Mouse (Mus musculus) bone marrow, adult 2 months (tissue): ENCODE measurements around the gene Upf3a. TPM values are rescaled to one million over a fixed set of nuclear protein-coding genes. Genes with fewer than 3 reads are reported as not detected.
"Not testable (repeated sequence)": the region's sequence is repeated elsewhere in the genome, so short reads cannot be mapped to it uniquely, and the experiment has no call there.

Experiments used
- H3K27ac ChIP-seq: fragments of 200-500 bp; 2 replicates; pipeline ENCODE4 v1.5.1; 2012; ENCODE audit warnings: low read depth, mild to moderate bottlenecking, control low read depth, inconsistent platforms, low read length; ENCODE audit not compliant: control insufficient read depth, poor library complexity, insufficient read depth
- H3K4me1 ChIP-seq: fragments of 200-500 bp; 2 replicates; pipeline ENCODE4 v1.6.1; 2011; ENCODE audit warnings: low read length; ENCODE audit not compliant: control insufficient read depth, insufficient read depth
- H3K4me3 ChIP-seq: fragments of 200-500 bp; replicated peaks from 2 replicates; pipeline ENCODE3; 2011; ENCODE audit warnings: mild to moderate bottlenecking, low read depth, low read length, control low read depth; ENCODE audit not compliant: control insufficient read depth
- CTCF ChIP-seq: fragments of 200-500 bp; IDR thresholded peaks from 2 replicates; pipeline ENCODE4 v1.5.1; 2011; ENCODE audit warnings: low read length, control low read depth; ENCODE audit not compliant: control insufficient read depth, insufficient read depth
- POLR2A ChIP-seq: fragments of 200-500 bp; IDR thresholded peaks from 2 replicates; pipeline ENCODE4 v1.6.1; 2011; ENCODE audit warnings: low read depth, mild to moderate bottlenecking, control low read depth, low read length, borderline replicate concordance; ENCODE audit not compliant: control insufficient read depth
- WGBS: fragments of 180-500 bp; shearing (Covaris S2); methylation state at CpG from one replicate; pipeline ENCODE4 v1.1.7; 2018; 5-methylcytosine and 5-hydroxymethylcytosine counted together
- polyA plus RNA-seq: library from polyadenylated mRNA; stranded (reverse); fragments of >200 nt; gene quantifications from 2 replicates; pipeline ENCODE4 v1.2.4, GENCODE M21; 2011; ENCODE audit warnings: low replicate concordance; ENCODE audit not compliant: missing spikeins, insufficient read depth, insufficient read length

Upf3a gene
- polyA plus RNA-seq, 1 experiment: 19.9 TPM

DNA sequence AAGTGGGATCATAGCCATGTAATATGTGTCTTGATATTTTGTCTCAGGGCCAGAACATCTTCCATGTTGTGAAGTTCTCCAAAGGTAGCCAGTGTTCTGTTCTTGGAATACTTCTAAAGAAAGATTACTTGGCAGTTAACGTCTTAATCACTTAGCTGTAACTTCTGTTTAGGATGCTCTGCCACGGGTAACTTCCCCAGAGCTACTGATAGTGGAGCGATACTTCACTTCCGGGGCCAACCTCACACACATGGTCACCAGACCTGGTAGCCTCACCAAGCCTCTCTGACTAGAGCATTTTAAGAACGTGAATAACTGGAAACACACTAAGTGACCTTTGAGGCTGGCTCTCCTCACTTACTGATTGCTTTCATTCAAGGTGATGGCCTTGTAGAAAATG, 14.2 kb downstream of the Upf3a start:
- no peak for TF ChIP-seq POLR2A
- Histone ChIP-seq H3K27ac (no peak overlapping the region), H3K4me3 (no peak overlapping the region), H3K4me1 (no peaks in the 10 kb centered on the region)
- WGBS: 83% methylated on average over 5 of the region's 5 CpGs

DNA sequence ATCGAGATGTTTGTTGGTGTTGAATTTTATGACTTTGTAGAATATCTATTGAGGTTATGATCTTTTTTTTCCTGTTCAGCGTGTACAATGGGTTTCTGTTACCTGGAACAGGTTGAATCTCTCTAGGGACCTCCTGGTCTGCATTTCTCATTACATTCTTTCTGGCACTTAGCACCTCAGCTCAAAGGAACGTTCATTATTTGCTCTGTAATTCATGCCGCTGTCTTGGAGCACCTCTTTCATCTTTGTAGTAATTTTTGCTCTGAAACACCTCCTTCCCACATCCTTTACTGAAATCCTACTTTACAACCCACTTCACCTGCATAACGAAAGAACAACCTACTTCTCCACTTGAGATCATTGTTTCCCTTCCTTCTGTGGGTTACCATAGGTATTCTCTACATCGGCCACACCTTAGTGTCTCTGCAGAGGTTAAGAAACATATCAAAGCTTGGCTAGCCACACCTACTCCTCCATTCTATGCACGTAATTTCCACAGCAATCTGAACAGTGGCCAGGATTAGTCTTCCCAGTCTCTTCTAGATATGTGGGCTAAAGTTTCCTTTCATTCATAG, 43.3 kb downstream of the Upf3a start:
- Histone ChIP-seq H3K4me3 (no peak overlapping the region), H3K4me1 (no peaks in the 10 kb centered on the region), H3K27ac (no peak overlapping the region)
- WGBS: 64% methylated on average over 7 of the region's 7 CpGs
- TF ChIP-seq CTCF (no peak), POLR2A (no peak)

DNA sequence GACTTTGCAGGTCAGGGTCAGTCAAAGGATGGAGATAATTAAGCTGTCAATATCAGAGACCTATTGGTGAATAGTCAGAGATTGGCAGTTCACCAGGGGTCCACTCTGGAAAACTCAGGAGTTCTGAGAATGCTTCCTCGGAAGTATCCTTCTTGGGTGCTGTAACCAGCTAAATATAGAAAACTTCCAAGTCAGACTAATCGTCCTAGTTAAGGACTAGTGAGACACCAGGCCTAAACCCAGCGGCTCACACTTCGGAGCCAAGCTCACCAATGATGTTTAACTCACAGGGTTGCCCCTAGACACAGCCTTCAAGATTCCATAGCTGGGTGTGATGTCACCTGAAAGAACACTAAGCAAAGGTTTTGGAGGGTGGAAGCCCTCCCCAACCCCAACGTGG, 52.9 kb downstream of the Upf3a start, which contains the start of gene AF366264:
AF366264 (minus strand) TSS at position 101 of the 400 bp plus-strand sequence.
- H3K4me1 ChIP-seq, H3K4me3 ChIP-seq, H3K27ac ChIP-seq: not testable (repeated sequence)
- 86% methylated on average over 5 of the region's 5 CpGs for WGBS

DNA sequence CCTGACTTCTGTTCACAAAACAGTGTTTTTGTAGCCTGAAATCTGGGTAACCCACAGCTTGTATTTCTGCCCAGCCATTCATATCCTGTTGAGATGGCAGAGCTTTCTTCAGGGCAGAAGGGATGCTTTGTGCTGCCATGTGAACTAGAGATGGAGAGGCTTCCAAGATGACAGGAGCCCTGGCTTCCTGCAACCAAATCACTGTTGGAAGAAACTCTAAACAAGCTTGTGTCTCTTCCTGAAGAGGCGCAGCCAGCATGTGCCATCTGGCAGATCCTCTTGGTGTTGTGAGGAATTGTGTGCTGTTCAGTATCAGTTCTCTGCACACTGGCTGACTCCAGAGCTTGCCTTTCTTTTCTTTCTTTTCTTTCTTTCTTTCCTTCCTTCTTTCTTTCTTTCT, 57.9 kb downstream of the Upf3a start:
- WGBS: 88% methylated on average over 1 of the region's 1 CpGs
- H3K27ac ChIP-seq: not testable (repeated sequence)

More for the DNA sequence above, 57.9 kb downstream of the Upf3a start:
- H3K4me1 ChIP-seq, H3K4me3 ChIP-seq: not testable (repeated sequence)

Other genes with a start within 250 kb of the Upf3a start
- gene 1700029H14Rik, start 223.2 kb upstream of the Upf3a start, polyA plus RNA-seq: 5.1 TPM in 1 of 2 replicates, not detected in the other
- 61.8 and 136 TPM in 2 replicates for gene Rasa3, start 108.0 kb upstream of the Upf3a start, polyA plus RNA-seq
- gene Cfap97d2, start 79.7 kb upstream of the Upf3a start, polyA plus RNA-seq: 2.8 TPM in 1 of 2 replicates, not detected in the other
- gene Cdc16, start 27.9 kb upstream of the Upf3a start, polyA plus RNA-seq: 24.2 and 30.5 TPM in 2 replicates
- 0.50 TPM in 1 of 2 replicates, not detected in the other for gene AF366264, start 52.8 kb downstream of the Upf3a start, polyA plus RNA-seq
- 4.0 and 4.8 TPM in 2 replicates for gene Champ1, start 84.0 kb downstream of the Upf3a start, polyA plus RNA-seq
- 1.3 and 1.9 TPM in 2 replicates for gene Coprs, start 104.7 kb downstream of the Upf3a start, polyA plus RNA-seq